Mouse (Mus musculus) lung, postnatal 14 days (tissue): ENCODE data around the gene Sema4g.

Experiments
- DNase-seq: peaks from one replicate; pipeline ENCODE4 v3.0.0; 2021

Sema4g gene

GRCm38 (mm10) chr19:44988831-44989566, at the start of gene Sema4g:
TSS of gene Sema4g (plus strand) at chr19:44989101.
- DNase-seq, result no peak

GRCm38 (mm10) chr19:44959633-44960032, 29.3 kb upstream of the Sema4g start:
- DNase-seq, result no peak

- no peak for DNase-seq
Measured at GRCm38 (mm10) chr19:44965978-44966377, 22.9 kb upstream of the Sema4g start.

- no peak for DNase-seq
Measured at GRCm38 (mm10) chr19:44968329-44968728, 20.6 kb upstream of the Sema4g start.

GRCm38 (mm10) chr19:44976636-44977035, 12.3 kb upstream of the Sema4g start:
- no peak for DNase-seq

- no peak for DNase-seq
Measured at GRCm38 (mm10) chr19:44977148-44977547, 11.8 kb upstream of the Sema4g start.

GRCm38 (mm10) chr19:44980787-44981186, 8.1 kb upstream of the Sema4g start:
- DNase-seq, result no peak

GRCm38 (mm10) chr19:44982477-44983115, 6.3 kb upstream of the Sema4g start:
- DNase-seq, result no peak

GRCm38 (mm10) chr19:44983366-44983765, 5.5 kb upstream of the Sema4g start:
- DNase-seq, result no peak

GRCm38 (mm10) chr19:44984420-44984819, 4.5 kb upstream of the Sema4g start:
- DNase-seq, result no peak

GRCm38 (mm10) chr19:44985159-44985988, 3.5 kb upstream of the Sema4g start:
- DNase-seq, result no peak

GRCm38 (mm10) chr19:44987004-44987403, 1.9 kb upstream of the Sema4g start:
- no peak for DNase-seq

- no peak for DNase-seq
Measured at GRCm38 (mm10) chr19:44987851-44988250, 1.1 kb upstream of the Sema4g start.

GRCm38 (mm10) chr19:44988321-44988720, 580 bp upstream of the Sema4g start:
- DNase-seq, result no peak

- DNase-seq, result no peak
Measured at GRCm38 (mm10) chr19:44989567-44990495, 930 bp downstream of the Sema4g start.

GRCm38 (mm10) chr19:44991031-44991430, 2.1 kb downstream of the Sema4g start:
- no peak for DNase-seq

GRCm38 (mm10) chr19:44992246-44992645, 3.3 kb downstream of the Sema4g start:
- no peak for DNase-seq

GRCm38 (mm10) chr19:44992712-44993111, 3.8 kb downstream of the Sema4g start:
- DNase-seq, result no peak

GRCm38 (mm10) chr19:44997786-44998185, 8.9 kb downstream of the Sema4g start:
- DNase-seq, result no peak

GRCm38 (mm10) chr19:44999647-45000046, 10.7 kb downstream of the Sema4g start:
- DNase-seq, result no peak

- DNase-seq, result no peak
Measured at GRCm38 (mm10) chr19:45002301-45002700, 13.4 kb downstream of the Sema4g start.

- DNase-seq, result no peak
Measured at GRCm38 (mm10) chr19:45003740-45004516, 15.0 kb downstream of the Sema4g start.
